Comparison of ENCODE assay signal across 11 mouse cellular contexts in genomic region chr13:78445891-78446725, GRCm38 (mm10).
A peak's percentile ranks its signal among the peaks of the same experiment; 100 is the strongest.
DNase-seq lines count a peak whose midpoint lies in the region; ATAC-seq and TF ChIP-seq lines count a peak whose summit lies in the region.
"Had no signal": no experiment of that assay in that cellular context is flagged by ENCODE, and none has a peak within 500 bp of the region (broad histone marks: within the 10 kb centered on the region; RNA-seq: fewer than 3 reads in every experiment).

No protein-coding gene starts in this region.

- DNase-seq in kidney, postnatal 0 days (ENCODE audit: low spot score) = no peak
- no peak for DNase-seq in kidney, postnatal 10 days
- DNase-seq in forebrain, embryonic 14.5 days (ENCODE audit: low spot score) = peak; percentile 69
- no peak for DNase-seq in adrenal gland, postnatal 14 days
- no peak for DNase-seq in adrenal gland, adult 18-20 months (ENCODE audit: low spot score in 2 of 2)
- DNase-seq in lung, adult 2 months = no peak
- DNase-seq: kidney, adult 18-20 months; liver, embryonic 13.5 days; thymus, adult 18-20 months had no signal

- no peak overlapping the region for H3K27ac ChIP-seq in kidney, postnatal 0 days
- H3K27ac ChIP-seq in forebrain, embryonic 14.5 days (ENCODE audit: low read depth, low read length) = peak overlapping the region; percentile 64; the same call in 1 of the 2 replicates
- H3K27ac ChIP-seq in limb, embryonic 13.5 days = 0 out of 2 replicates have a peak overlapping the region, but pooled peaks have one; percentile 12
- H3K27ac ChIP-seq in neural tube, embryonic 14.5 days (ENCODE audit: low read depth, low read length) = peak overlapping the region; percentile 22; the same call in 1 of the 2 replicates
- H3K27ac ChIP-seq: liver, embryonic 13.5 days had no signal

- 64% methylated on average over 14 of the region's 14 CpGs for WGBS in kidney, postnatal 0 days
- 5% methylated on average over 14 of the region's 14 CpGs for WGBS in forebrain, embryonic 14.5 days
- 18% methylated on average over 14 of the region's 14 CpGs for WGBS in limb, embryonic 13.5 days
- WGBS in neural tube, embryonic 14.5 days = 16% methylated on average over 14 of the region's 14 CpGs
- WGBS in lung, adult 2 months = 78% methylated on average over 14 of the region's 14 CpGs

- no peak for ATAC-seq in kidney, postnatal 0 days (replicated peaks; ENCODE audit: low FRiP score, low read depth)
- ATAC-seq in forebrain, embryonic 14.5 days = peak; percentile 85
- peak; percentile 85 for ATAC-seq in limb, embryonic 13.5 days (ENCODE audit: low FRiP score, low read depth)
- ATAC-seq in neural tube, embryonic 14.5 days (ENCODE audit: low read depth) = peak; percentile 82

- H3K4me3 ChIP-seq in kidney, postnatal 0 days (replicated peaks; ENCODE audit: low read depth, low read length) = no peak overlapping the region
- peak overlapping the region; percentile 9 for H3K4me3 ChIP-seq in forebrain, embryonic 14.5 days (ENCODE audit: low read depth, low read length)
- no peak overlapping the region for H3K4me3 ChIP-seq in limb, embryonic 13.5 days
- no peak overlapping the region for H3K4me3 ChIP-seq in neural tube, embryonic 14.5 days (ENCODE audit: low read depth, low read length)
- H3K4me3 ChIP-seq in lung, adult 2 months (replicated peaks; ENCODE audit: extremely low read depth, low read depth, low read length) = no peak overlapping the region
- H3K4me3 ChIP-seq: liver, embryonic 13.5 days had no signal

- H3K9me3 ChIP-seq in kidney, postnatal 0 days (replicated peaks; ENCODE audit: low read length) = no peaks in the 10 kb centered on the region
- H3K9me3 ChIP-seq in forebrain, embryonic 14.5 days (replicated peaks; ENCODE audit: control insufficient read depth, low read length) = no peaks in the 10 kb centered on the region
- no peaks in the 10 kb centered on the region for H3K9me3 ChIP-seq in limb, embryonic 13.5 days
- no peaks in the 10 kb centered on the region for H3K9me3 ChIP-seq in neural tube, embryonic 14.5 days (ENCODE audit: control insufficient read depth, low read length)
- H3K9me3 ChIP-seq: liver, embryonic 13.5 days had no signal

- no peak overlapping the region for H3K9ac ChIP-seq in kidney, postnatal 0 days (ENCODE audit: low read depth, low read length)
- H3K9ac ChIP-seq in forebrain, embryonic 14.5 days (ENCODE audit: low read length) = peak overlapping the region; percentile 29; the same call in 1 of the 2 replicates
- no peak overlapping the region for H3K9ac ChIP-seq in limb, embryonic 13.5 days
- peak overlapping the region; percentile 34; the same call in 1 of the 2 replicates for H3K9ac ChIP-seq in neural tube, embryonic 14.5 days (replicated peaks; ENCODE audit: low read depth, low read length)
- H3K9ac ChIP-seq: liver, embryonic 13.5 days had no signal

- TF ChIP-seq CTCF in kidney, postnatal 0 days (IDR thresholded peaks at IDR 0.05; ENCODE audit: low read depth) = no peak
- no peak for TF ChIP-seq CTCF in lung, adult 2 months (IDR thresholded peaks at IDR 0.05; ENCODE audit: insufficient read depth, low read length)

- H3K36me3 ChIP-seq in kidney, postnatal 0 days (ENCODE audit: insufficient read depth, low read length) = no peaks in the 10 kb centered on the region
- no peaks in the 10 kb centered on the region for H3K36me3 ChIP-seq in forebrain, embryonic 14.5 days (ENCODE audit: control insufficient read depth, insufficient read depth, low read length)
- no peaks in the 10 kb centered on the region for H3K36me3 ChIP-seq in limb, embryonic 13.5 days
- no peaks in the 10 kb centered on the region for H3K36me3 ChIP-seq in neural tube, embryonic 14.5 days (ENCODE audit: control insufficient read depth, insufficient read depth, low read length)
- H3K36me3 ChIP-seq: liver, embryonic 13.5 days had no signal

- TF ChIP-seq POLR2A in lung, adult 2 months (IDR thresholded peaks at IDR 0.05; ENCODE audit: borderline replicate concordance, extremely low read depth, low read depth, low read length) = no peak

- 0 out of 2 replicates have a peak overlapping the region, but pooled peaks have one; percentile 3 for H3K4me2 ChIP-seq in kidney, postnatal 0 days (ENCODE audit: low read length)
- H3K4me2 ChIP-seq in forebrain, embryonic 14.5 days (ENCODE audit: low read length) = peak overlapping the region; percentile 43
- H3K4me2 ChIP-seq in limb, embryonic 13.5 days (replicated peaks) = peak overlapping the region; percentile 47
- peak overlapping the region; percentile 19 for H3K4me2 ChIP-seq in neural tube, embryonic 14.5 days (ENCODE audit: low read depth, low read length)
- H3K4me2 ChIP-seq: liver, embryonic 13.5 days had no signal

- H3K4me1 ChIP-seq in kidney, postnatal 0 days (replicated peaks; ENCODE audit: insufficient read depth, low read length) = no peaks in the 10 kb centered on the region
- H3K4me1 ChIP-seq in forebrain, embryonic 14.5 days (ENCODE audit: control insufficient read depth, insufficient read depth, low read length) = peaks cover 19% of the 10 kb centered on the region
- H3K4me1 ChIP-seq in limb, embryonic 13.5 days = peaks cover 22% of the 10 kb centered on the region
- H3K4me1 ChIP-seq in neural tube, embryonic 14.5 days (ENCODE audit: control insufficient read depth, insufficient read depth, low read length) = peaks cover 10% of the 10 kb centered on the region
- no peaks in the 10 kb centered on the region for H3K4me1 ChIP-seq in lung, adult 2 months (ENCODE audit: control insufficient read depth, insufficient read depth, low read length)
- H3K4me1 ChIP-seq: liver, embryonic 13.5 days had no signal

- H3K27me3 ChIP-seq in kidney, postnatal 0 days (ENCODE audit: insufficient read depth, low read length) = no peaks in the 10 kb centered on the region
- H3K27me3 ChIP-seq in forebrain, embryonic 14.5 days (replicated peaks; ENCODE audit: control insufficient read depth, insufficient read depth, low read length) = no peaks in the 10 kb centered on the region
- H3K27me3 ChIP-seq in limb, embryonic 13.5 days = 0 out of 2 replicates have a peak, but pooled peaks cover 2% of the 10 kb centered on the region
- H3K27me3 ChIP-seq in neural tube, embryonic 14.5 days (ENCODE audit: control insufficient read depth, insufficient read depth, low read length) = no peaks in the 10 kb centered on the region
- H3K27me3 ChIP-seq: liver, embryonic 13.5 days had no signal

Comparison
In these comparisons a context has a peak if more than half of its experiments do, and no peak if none do; other contexts are left out.
1. H3K9ac ChIP-seq: peak in forebrain, embryonic 14.5 days (single experiment) and neural tube, embryonic 14.5 days (single experiment); none in kidney, postnatal 0 days (single experiment) and limb, embryonic 13.5 days (single experiment).
2. Peak in every context shown above with its lines, with median percentiles within 50 percentile points of each other: H3K4me2 ChIP-seq.